Mouse (Mus musculus) lung, adult 2 months (tissue): ENCODE results near the gene D630039A03Rik.

ENCODE experiments used
- CTCF ChIP-seq: fragments of 200-500 bp; IDR thresholded peaks from 2 replicates; pipeline ENCODE4 v1.5.1; 2011; ENCODE audit warnings: mild to moderate bottlenecking, low read length, control low read depth; ENCODE audit not compliant: insufficient read depth
- POLR2A ChIP-seq: fragments of 200-500 bp; IDR thresholded peaks from 2 replicates; pipeline ENCODE4 v1.6.1; 2011; ENCODE audit warnings: low read depth, mild to moderate bottlenecking, control low read depth, low read length, borderline replicate concordance; ENCODE audit errors: extremely low read depth

DNA sequence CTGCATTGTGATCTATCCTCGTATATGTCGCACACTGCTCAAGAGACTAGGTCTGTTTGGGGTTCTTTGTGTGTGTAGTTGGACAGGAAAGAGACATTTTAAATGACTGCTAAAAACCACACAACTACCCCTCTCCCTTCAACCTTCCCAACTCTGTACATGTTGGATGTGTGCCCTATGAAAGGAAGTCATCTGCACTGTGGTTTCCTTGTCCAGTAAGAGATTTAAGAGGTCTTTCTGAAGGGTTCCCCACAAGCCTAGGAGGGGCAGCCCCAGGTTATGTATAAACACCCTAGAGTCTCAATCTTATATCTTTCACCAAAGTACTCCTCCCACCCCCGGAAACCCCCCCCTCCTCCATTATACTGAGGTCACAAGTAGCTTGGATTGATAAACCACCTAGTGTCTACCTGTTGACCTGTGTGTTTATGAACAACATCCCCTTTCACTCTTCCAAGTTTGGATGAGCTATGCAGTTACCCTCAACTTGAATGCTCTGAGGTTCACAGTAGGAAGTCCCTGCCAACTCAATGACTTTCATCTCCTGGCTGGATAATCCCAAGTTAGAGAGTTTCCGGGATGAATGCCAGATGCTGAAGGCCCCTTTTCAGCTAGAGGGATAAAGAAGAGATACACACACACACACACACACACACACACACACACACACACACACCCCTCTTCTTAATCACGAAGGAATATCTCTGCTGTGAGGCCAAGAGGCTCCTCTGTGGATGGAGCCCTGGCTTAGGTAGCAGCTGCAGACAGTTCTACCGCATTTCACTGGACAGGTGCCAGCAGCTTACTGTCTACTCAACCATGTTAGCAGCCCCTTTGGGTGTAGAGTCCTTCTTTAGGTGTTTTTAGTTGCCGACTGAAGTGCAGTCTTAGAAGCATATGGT, 32.3 kb downstream of the D630039A03Rik start:
- TF ChIP-seq POLR2A, result no peak
- no peak for TF ChIP-seq CTCF
